Mouse (Mus musculus) limb, embryonic 13.5 days (tissue): ENCODE measurements around the gene Syndig1. TPM values are rescaled to one million over a fixed set of nuclear protein-coding genes. Genes with fewer than 3 reads are reported as not detected.

ENCODE experiments used
- ATAC-seq: fragments of 200-750 bp; cut with Nextera tagmentation; 2 replicates; pipeline ENCODE4 v1.8.0; 2017; ENCODE audit warnings: low read depth, moderate number of reproducible peaks, moderate TSS enrichment; ENCODE audit not compliant: low FRiP score
- H3K27ac ChIP-seq: fragments of 300-500 bp; sonication (generic); 2 replicates; pipeline ENCODE4 v1.5.1; 2015; ENCODE audit warnings: inconsistent platforms, mild to moderate bottlenecking, moderate library complexity
- H3K27me3 ChIP-seq: fragments of 300-500 bp; sonication (generic); 2 replicates; pipeline ENCODE4 v1.6.1; 2015; ENCODE audit warnings: mild to moderate bottlenecking, inconsistent platforms
- H3K36me3 ChIP-seq: fragments of 300-500 bp; sonication (generic); 2 replicates; pipeline ENCODE4 v1.6.1; 2015; ENCODE audit warnings: inconsistent platforms, mild to moderate bottlenecking, moderate library complexity
- H3K4me1 ChIP-seq: fragments of 300-500 bp; sonication (generic); 2 replicates; pipeline ENCODE4 v1.6.1; 2015; ENCODE audit warnings: inconsistent platforms
- H3K4me2 ChIP-seq: fragments of 300-500 bp; sonication (generic); replicated peaks from 2 replicates; pipeline ENCODE4 v1.6.1; 2015; ENCODE audit warnings: inconsistent platforms, mild to moderate bottlenecking, moderate library complexity
- H3K4me3 ChIP-seq: fragments of 300-500 bp; sonication (generic); 2 replicates; pipeline ENCODE4 v1.5.1; 2015; ENCODE audit warnings: moderate library complexity, mild to moderate bottlenecking, inconsistent platforms
- H3K9ac ChIP-seq: fragments of 300-500 bp; sonication (generic); 2 replicates; pipeline ENCODE4 v1.6.1; 2015; ENCODE audit warnings: mild to moderate bottlenecking, inconsistent platforms
- H3K9me3 ChIP-seq: fragments of 300-500 bp; sonication (generic); 2 replicates; pipeline ENCODE4 v1.6.1; 2016; ENCODE audit warnings: inconsistent platforms
- WGBS: fragments of 180-500 bp; shearing (Covaris S2); methylation state at CpG from one replicate; pipeline ENCODE4 v1.1.7; 2015; 5-methylcytosine and 5-hydroxymethylcytosine counted together
- polyA plus RNA-seq: library from polyadenylated mRNA; unstranded; fragments of >200 nt; fragmentation: Nextera tagmentation; extraction: Ambion mirVana; gene quantifications from 2 replicates; pipeline ENCODE4 v1.2.1, GENCODE M21; 2015

The Syndig1 gene
- polyA plus RNA-seq, 1 experiment from 2014 or later = 11.3 TPM

DNA sequence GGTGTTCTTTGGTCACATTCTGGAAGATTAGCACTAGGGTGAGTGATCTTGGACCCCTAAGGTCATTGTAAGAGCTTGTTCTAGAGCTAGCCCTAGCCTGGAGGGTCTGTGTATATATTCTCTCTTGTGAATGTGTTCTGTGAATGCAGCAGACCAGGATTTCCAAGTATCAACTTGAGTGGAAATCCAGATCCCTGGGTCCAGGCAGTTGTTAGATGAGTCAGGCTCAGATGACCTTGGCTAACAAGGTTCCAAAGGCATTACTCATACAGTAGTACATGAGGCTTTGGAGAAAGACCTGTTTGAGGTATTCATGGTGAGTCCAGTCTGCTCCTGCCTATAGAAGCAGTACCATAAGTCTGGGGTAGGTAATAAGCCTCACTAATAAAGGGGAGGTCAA, 103.1 kb downstream of the Syndig1 start:
- H3K36me3 ChIP-seq = no peaks in the 10 kb centered on the region
- H3K4me3 ChIP-seq = no peak overlapping the region
- no peak overlapping the region for H3K9ac ChIP-seq
- no peak for ATAC-seq
- H3K4me2 ChIP-seq = no peak overlapping the region
- no peaks in the 10 kb centered on the region for H3K9me3 ChIP-seq
- no peak overlapping the region for H3K27ac ChIP-seq
- H3K4me1 ChIP-seq = peaks cover 46% of the 10 kb centered on the region
- no peaks in the 10 kb centered on the region for H3K27me3 ChIP-seq

DNA sequence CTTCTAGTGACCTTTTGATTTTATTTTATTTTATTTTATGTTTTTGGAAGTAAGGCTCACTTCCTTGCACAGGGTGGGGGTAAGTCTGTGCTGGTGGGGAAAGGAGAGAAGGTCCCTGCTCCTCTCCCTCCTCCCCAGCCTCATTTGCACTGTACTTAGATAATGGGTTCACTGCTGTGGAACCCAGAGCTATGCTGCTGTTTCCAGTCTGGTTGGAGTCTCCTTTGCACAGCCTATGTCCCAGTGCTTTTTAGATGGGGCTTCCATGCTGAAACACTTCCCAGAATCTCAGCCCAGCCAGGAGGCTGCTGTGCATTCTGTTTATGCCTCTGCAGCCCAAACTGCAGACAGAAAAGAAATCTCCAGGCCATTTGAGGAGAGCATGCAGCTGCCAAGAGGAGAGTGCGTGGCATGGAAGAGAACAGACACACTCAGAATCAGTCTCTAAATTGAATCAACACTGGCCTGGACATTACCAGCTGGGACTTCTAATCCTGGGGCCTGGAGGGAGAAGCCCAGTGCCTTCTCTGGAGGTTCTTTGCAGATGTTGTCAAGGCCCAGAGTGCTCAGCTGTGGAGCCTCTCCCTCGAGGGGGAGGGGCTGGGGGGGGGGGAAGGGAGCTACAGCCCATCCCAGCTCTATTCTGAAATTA, 104.4 kb downstream of the Syndig1 start:
- no peaks in the 10 kb centered on the region for H3K9me3 ChIP-seq
- no peaks in the 10 kb centered on the region for H3K27me3 ChIP-seq
- WGBS = 36% methylated on average over 2 of the region's 2 CpGs
- 0 out of 2 replicates have a peak, but pooled peaks have one; percentile 10 for ATAC-seq
- no peak overlapping the region for H3K4me3 ChIP-seq
- peaks cover 42% of the 10 kb centered on the region for H3K4me1 ChIP-seq
- no peak overlapping the region for H3K9ac ChIP-seq
- peak overlapping the region; percentile 69; the same call in 1 of the 2 replicates for H3K27ac ChIP-seq
- no peaks in the 10 kb centered on the region for H3K36me3 ChIP-seq
- H3K4me2 ChIP-seq = no peak overlapping the region

DNA sequence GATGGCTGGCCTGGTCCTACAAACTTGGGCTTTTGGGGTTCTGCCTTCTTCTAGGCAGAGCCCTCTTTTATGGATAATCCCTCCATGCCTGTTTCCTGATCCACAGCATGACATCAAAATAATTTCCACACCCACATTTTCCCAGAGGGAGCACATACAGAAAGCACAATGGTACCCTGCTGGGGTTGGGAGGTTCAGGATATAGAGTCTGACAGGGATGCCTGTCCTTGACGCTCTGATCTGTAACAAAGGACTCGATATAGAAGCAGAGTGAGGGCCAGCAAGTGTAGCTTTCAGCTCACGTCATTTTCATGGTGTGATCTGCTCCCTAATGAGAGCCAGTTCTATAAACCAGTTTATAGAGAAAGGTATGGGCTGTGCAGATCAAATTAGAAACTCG, 105.1 kb downstream of the Syndig1 start:
- 22% methylated on average over 4 of the region's 4 CpGs for WGBS
- no peak overlapping the region for H3K4me3 ChIP-seq
- H3K27me3 ChIP-seq = no peaks in the 10 kb centered on the region
- ATAC-seq = peak; percentile 42
- H3K4me2 ChIP-seq = peak overlapping the region; percentile 21; the same call in 1 of the 2 replicates
- H3K36me3 ChIP-seq = no peaks in the 10 kb centered on the region
- peaks cover 42% of the 10 kb centered on the region for H3K4me1 ChIP-seq
- H3K9ac ChIP-seq = no peak overlapping the region
- peak overlapping the region; percentile 69; the same call in 1 of the 2 replicates for H3K27ac ChIP-seq
- H3K9me3 ChIP-seq = no peaks in the 10 kb centered on the region

DNA sequence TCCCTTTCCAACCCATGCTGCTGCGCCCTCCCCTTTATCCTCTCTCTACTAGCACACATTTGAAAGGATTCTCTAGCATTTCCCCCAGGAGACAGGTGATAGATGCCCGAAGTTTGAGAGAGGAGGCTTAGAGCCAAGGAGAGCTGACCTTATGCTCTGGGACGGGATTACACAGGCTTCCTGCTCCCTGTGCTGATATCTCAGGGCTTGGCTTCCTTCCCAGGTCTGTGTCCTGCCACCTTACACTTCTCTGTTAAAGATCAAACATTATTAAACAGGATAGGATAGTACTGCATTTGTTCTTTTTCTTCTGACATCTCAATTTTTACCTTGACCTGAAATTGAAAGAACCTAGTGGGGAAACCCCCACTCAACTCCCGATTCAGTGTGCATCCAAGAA, 109.8 kb downstream of the Syndig1 start:
- no peak overlapping the region for H3K4me3 ChIP-seq
- no peak for ATAC-seq
- no peaks in the 10 kb centered on the region for H3K36me3 ChIP-seq
- H3K4me2 ChIP-seq = no peak overlapping the region
- H3K9me3 ChIP-seq = no peaks in the 10 kb centered on the region
- H3K9ac ChIP-seq = no peak overlapping the region
- 66% methylated on average over 4 of the region's 4 CpGs for WGBS
- peaks cover 12% of the 10 kb centered on the region for H3K4me1 ChIP-seq
- no peaks in the 10 kb centered on the region for H3K27me3 ChIP-seq
- no peak overlapping the region for H3K27ac ChIP-seq

DNA sequence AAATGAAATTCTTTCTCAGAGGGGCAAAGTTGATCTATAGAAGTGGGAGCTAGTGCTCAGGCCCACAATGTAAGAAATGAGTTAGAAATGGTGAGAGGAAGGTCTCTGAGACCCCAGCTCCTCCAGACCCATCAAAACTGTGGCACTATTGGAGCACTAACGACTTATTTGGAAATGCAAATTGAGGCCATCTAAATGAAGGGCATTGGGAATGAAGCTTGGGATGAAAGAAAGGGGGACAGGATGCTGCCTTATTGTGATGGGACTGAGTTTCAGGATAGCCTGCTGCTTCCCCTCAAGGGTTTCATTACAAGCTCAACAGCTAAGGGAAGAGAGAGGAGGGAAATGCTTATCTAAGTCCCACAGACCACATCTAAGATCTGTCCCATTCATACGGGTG, 110.6 kb downstream of the Syndig1 start:
- Histone ChIP-seq H3K27me3 (no peaks in the 10 kb centered on the region), H3K4me3 (no peak overlapping the region), H3K9ac (no peak overlapping the region), H3K9me3 (no peaks in the 10 kb centered on the region), H3K27ac (no peak overlapping the region), H3K36me3 (no peaks in the 10 kb centered on the region), H3K4me2 (no peak overlapping the region), H3K4me1 (peaks cover 4% of the 10 kb centered on the region)
- no peak for ATAC-seq
- WGBS = 54% methylated on average over 2 of the region's 2 CpGs

DNA sequence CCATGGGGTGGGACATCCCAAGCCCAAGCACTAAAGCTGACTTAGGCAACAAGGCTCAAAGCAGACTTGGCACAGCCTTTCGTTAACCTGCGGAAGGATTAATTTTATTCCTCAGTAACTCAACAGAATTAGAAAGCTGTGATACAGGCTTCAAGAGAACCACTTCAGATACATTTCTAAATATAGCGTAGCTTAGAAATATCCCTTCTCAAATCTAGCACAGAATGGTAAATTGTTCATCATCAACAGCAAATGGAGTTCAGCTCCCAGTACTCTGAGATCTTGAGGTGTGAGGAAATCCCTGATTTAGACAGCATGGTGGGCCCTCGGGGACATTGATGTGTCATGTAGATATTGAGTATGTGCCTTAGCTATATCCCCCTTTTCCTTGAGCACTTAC, 121.6 kb downstream of the Syndig1 start:
- Histone ChIP-seq H3K27me3 (no peaks in the 10 kb centered on the region), H3K36me3 (no peaks in the 10 kb centered on the region)
- 87% methylated on average over 4 of the region's 4 CpGs for WGBS

DNA sequence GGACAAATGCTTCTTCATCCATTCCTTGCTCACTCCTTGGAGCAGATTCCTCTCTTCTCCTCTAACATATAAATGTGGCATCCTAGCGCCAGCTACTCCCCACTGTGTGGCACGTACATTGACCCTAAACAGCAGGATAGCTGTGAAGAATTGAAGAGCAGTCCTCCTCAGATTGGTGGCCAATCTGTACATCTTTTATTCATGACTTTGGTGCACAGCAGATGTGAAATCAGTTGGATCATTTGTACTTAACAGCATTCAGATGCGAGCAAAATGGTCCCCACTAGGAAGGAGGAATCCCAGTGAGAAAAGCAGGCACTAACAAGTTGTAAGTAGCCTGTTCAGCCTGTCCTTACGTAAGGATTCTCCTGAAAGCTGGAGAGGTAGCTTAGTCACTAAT, 142.0 kb downstream of the Syndig1 start:
- H3K4me1 ChIP-seq = no peaks in the 10 kb centered on the region
- H3K27me3 ChIP-seq = no peaks in the 10 kb centered on the region
- no peak overlapping the region for H3K9ac ChIP-seq
- H3K27ac ChIP-seq = no peak overlapping the region
- H3K4me3 ChIP-seq = no peak overlapping the region
- no peaks in the 10 kb centered on the region for H3K9me3 ChIP-seq
- no peaks in the 10 kb centered on the region for H3K36me3 ChIP-seq
- 80% methylated on average over 4 of the region's 4 CpGs for WGBS
- no peak overlapping the region for H3K4me2 ChIP-seq
- ATAC-seq = no peak

More for the DNA sequence above, 121.6 kb downstream of the Syndig1 start:
- H3K4me1 ChIP-seq = no peaks in the 10 kb centered on the region
- ATAC-seq = no peak
- no peak overlapping the region for H3K4me3 ChIP-seq
- H3K27ac ChIP-seq = no peak overlapping the region
- no peak overlapping the region for H3K4me2 ChIP-seq
- H3K9ac ChIP-seq = no peak overlapping the region
- H3K9me3 ChIP-seq = no peaks in the 10 kb centered on the region

DNA sequence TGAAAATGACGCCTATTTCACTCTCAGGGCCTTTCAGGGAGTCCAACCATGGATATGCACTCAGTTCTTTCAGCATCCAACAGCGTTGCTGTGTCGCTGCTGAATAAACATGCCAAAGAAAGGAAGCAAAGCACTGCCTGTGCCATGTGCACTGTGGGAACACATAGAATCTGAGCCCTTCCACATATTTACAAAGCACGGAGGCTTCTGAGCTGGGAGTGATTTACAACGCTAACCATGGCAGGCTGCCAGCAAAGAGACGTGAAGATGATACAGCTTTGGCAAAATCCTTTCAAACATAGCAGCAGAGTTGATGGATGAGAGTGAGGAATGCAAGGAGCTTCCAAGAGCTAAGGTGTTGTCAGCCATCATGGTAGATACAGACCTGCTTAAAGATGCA, 144.6 kb downstream of the Syndig1 start:
- ATAC-seq = peak; percentile 36; the same call in 1 of the 2 replicates
- H3K36me3 ChIP-seq = no peaks in the 10 kb centered on the region
- no peak overlapping the region for H3K4me2 ChIP-seq
- H3K27me3 ChIP-seq = no peaks in the 10 kb centered on the region
- H3K4me1 ChIP-seq = no peaks in the 10 kb centered on the region
- H3K9ac ChIP-seq = no peak overlapping the region
- H3K4me3 ChIP-seq = no peak overlapping the region
- WGBS = 71% methylated on average over 6 of the region's 6 CpGs
- no peak overlapping the region for H3K27ac ChIP-seq
- H3K9me3 ChIP-seq = no peaks in the 10 kb centered on the region

DNA sequence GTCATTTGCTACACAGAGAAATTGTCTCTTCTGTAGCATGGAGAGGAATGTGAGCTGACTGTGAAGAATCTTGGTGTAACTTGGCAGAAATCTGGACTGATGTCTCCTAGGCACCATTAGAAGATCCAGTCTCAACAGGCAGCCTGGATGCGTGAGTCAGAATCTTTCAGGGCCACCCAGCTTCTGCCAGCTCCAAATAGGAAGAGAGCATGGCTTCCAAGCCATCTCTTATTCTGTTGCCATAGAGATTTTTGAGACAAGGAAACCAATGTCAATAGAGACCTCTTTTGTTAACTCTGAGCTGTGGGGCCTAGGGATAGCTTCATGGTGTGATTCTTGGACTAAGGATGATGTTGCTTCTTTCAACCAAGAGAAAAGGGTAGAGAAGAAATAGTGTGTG, 151.4 kb downstream of the Syndig1 start:
- Histone ChIP-seq H3K27ac (no peak overlapping the region), H3K4me2 (no peak overlapping the region), H3K27me3 (no peaks in the 10 kb centered on the region), H3K9me3 (no peaks in the 10 kb centered on the region), H3K4me1 (no peaks in the 10 kb centered on the region), H3K9ac (no peak overlapping the region), H3K36me3 (no peaks in the 10 kb centered on the region), H3K4me3 (no peak overlapping the region)
- WGBS = 87% methylated on average over 1 of the region's 1 CpGs
- ATAC-seq = no peak

DNA sequence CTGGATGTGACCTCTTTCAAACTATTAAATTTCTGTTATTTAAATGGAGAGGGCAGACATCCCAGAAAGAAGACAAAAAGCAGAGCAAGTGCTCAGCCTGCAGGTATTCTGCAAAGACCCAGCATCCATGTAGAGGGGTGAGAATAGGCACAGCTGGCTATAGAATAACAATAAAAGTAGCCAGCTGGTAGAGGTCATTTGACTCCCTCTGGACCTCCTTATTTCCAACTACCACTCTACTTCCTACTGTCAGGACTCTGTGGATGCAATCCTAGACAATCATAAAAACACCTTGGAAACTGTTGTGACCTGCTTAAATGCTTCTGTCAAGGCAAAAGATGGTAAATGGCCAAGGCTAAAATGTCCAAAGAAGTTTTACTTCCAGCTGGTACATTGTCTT, 153.5 kb downstream of the Syndig1 start:
- Histone ChIP-seq H3K36me3 (no peaks in the 10 kb centered on the region), H3K27ac (no peak overlapping the region), H3K27me3 (no peaks in the 10 kb centered on the region), H3K4me1 (no peaks in the 10 kb centered on the region), H3K9ac (no peak overlapping the region), H3K9me3 (no peaks in the 10 kb centered on the region), H3K4me3 (no peak overlapping the region), H3K4me2 (no peak overlapping the region)
- no peak for ATAC-seq

DNA sequence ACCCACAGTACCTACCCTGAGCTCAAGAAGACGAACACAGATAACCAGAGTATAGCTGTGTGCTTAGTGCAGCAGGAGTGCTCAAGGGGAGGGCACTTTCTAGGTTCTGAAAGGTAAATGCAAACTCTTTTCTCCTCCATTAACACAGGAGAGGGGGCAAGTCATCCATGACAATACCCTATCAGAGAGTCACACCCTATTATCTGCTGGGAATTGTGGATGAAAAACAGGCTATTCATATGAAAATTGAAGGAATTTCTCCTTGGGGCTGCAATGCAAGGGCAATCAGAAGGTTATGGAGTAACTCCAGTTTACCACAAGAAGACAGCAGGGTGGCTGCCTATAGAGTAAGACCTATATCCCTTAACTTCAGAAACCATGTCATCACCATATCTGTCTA, 154.1 kb downstream of the Syndig1 start:
- no peaks in the 10 kb centered on the region for H3K27me3 ChIP-seq

DNA sequence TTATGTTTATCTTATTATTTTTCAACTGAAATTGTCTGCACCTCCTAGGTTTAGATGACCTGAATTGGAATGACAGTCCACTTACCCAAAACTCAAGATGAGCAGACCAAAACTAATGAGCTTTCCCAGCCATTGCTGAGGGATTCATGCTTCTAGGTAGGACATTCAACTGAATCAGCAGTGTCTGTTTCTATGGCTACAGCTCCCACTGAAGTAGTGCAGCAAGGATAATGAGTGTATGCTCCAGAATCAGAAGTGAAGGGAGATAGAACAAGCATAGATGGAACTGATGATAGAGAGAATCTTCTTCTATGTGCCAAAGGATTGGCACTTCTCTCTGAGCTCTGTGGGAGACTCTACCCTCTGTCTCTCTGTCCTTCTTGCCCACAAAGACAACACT, 158.6 kb downstream of the Syndig1 start:
- ATAC-seq = no peak
- Histone ChIP-seq H3K4me1 (no peaks in the 10 kb centered on the region), H3K9ac (no peak overlapping the region), H3K4me2 (no peak overlapping the region), H3K27ac (no peak overlapping the region), H3K4me3 (no peak overlapping the region), H3K9me3 (no peaks in the 10 kb centered on the region), H3K27me3 (no peaks in the 10 kb centered on the region), H3K36me3 (no peaks in the 10 kb centered on the region)

More for the DNA sequence above, 154.1 kb downstream of the Syndig1 start:
- H3K4me2 ChIP-seq = no peak overlapping the region
- no peak overlapping the region for H3K4me3 ChIP-seq
- no peak overlapping the region for H3K9ac ChIP-seq
- H3K4me1 ChIP-seq = no peaks in the 10 kb centered on the region
- no peak for ATAC-seq
- no peak overlapping the region for H3K27ac ChIP-seq
- WGBS = 88% methylated on average over 1 of the region's 1 CpGs
- H3K36me3 ChIP-seq = no peaks in the 10 kb centered on the region
- H3K9me3 ChIP-seq = no peaks in the 10 kb centered on the region

DNA sequence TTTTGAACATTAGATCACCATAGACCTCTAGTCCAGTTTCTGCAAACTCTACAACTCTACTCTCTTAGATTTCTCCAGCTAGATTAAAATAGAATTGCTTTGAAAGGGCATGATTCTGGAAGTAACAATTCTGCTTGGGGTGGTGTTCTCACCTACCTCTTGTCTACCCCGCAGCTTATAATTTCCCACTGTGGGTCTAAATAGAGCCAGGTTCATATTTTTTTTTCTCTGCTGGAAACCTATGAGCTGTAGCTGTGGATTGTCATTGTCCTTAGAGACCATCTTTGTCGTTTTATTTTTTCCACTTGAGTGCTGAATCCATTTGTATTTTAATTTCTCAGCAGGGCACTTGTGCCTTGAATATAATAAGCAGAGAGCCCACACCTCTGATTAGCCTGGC, 162.5 kb downstream of the Syndig1 start:
- H3K4me2 ChIP-seq = no peak overlapping the region
- no peak overlapping the region for H3K27ac ChIP-seq
- ATAC-seq = no peak
- H3K9me3 ChIP-seq = no peaks in the 10 kb centered on the region
- no peak overlapping the region for H3K9ac ChIP-seq
- H3K4me1 ChIP-seq = peaks cover 6% of the 10 kb centered on the region
- H3K4me3 ChIP-seq = no peak overlapping the region
- no peaks in the 10 kb centered on the region for H3K36me3 ChIP-seq
- H3K27me3 ChIP-seq = no peaks in the 10 kb centered on the region
- 53% methylated on average over 2 of the region's 2 CpGs for WGBS
